Mouse (Mus musculus): Measurements from ENCODE around the gene Cbr3. TPM values are rescaled to one million over a fixed set of nuclear protein-coding genes. Genes with fewer than 3 reads are reported as not detected.

Gene Cbr3
- polyA plus RNA-seq, 1 experiment = 11.5 TPM

- no peak overlapping the region for H3ac ChIP-seq (ENCODE audit: control insufficient read depth, insufficient read length)
- H3K4me2 ChIP-seq (ENCODE audit: low read depth) = no peak overlapping the region
- H3K4me3 ChIP-seq = no peak overlapping the region
- H3K79me2 ChIP-seq (ENCODE audit: control insufficient read depth, insufficient read depth) = no peaks in the 10 kb centered on the region
- TF ChIP-seq TCF3 (IDR thresholded peaks at IDR 0.05; ENCODE audit: insufficient read length, low read depth) = no peak
- no peak for TF ChIP-seq MYOG (IDR thresholded peaks at IDR 0.05; ENCODE audit: control insufficient read depth in 1 of 3, insufficient read depth in 1 of 3, insufficient read length in 2 of 3, low read depth in 2 of 3)
- no peak for TF ChIP-seq TCF12 (IDR thresholded peaks at IDR 0.05; ENCODE audit: insufficient read depth, poor library complexity, severe bottlenecking)
- TF ChIP-seq REST (IDR thresholded peaks at IDR 0.05; ENCODE audit: insufficient read depth, insufficient read length) = no peak
- TF ChIP-seq E2F4 (IDR thresholded peaks at IDR 0.05; ENCODE audit: insufficient read depth) = no peak
- TF ChIP-seq POLR2AphosphoS2 (IDR thresholded peaks at IDR 0.05; ENCODE audit: insufficient read length, low read depth) = no peak
- no peak for TF ChIP-seq POLR2A (IDR thresholded peaks at IDR 0.05; ENCODE audit: insufficient read length, low read depth)
- TF ChIP-seq MYOD1 (IDR thresholded peaks at IDR 0.05; ENCODE audit: control insufficient read depth in 1 of 3, insufficient read length in 2 of 3, low read depth in 2 of 3) = no peak
- TF ChIP-seq CEBPB (IDR thresholded peaks at IDR 0.05; ENCODE audit: insufficient read depth, poor library complexity, severe bottlenecking) = no peak
- no peak for TF ChIP-seq MAX (IDR thresholded peaks at IDR 0.05; ENCODE audit: low read depth)
- TF ChIP-seq SRF (IDR thresholded peaks at IDR 0.05; ENCODE audit: control insufficient read depth, insufficient read length, low read depth) = no peak
- H3K36me3 ChIP-seq (ENCODE audit: control insufficient read depth, insufficient read depth) = no peaks in the 10 kb centered on the region
- H3K27me3 ChIP-seq (ENCODE audit: control insufficient read depth, insufficient read depth, insufficient read length) = no peaks in the 10 kb centered on the region
These were observed 32.8 kb downstream of the Cbr3 start for GRCm38 (mm10) chr16:93715826-93716225.

- Histone ChIP-seq H3ac (ENCODE audit: control insufficient read depth, insufficient read length) (no peak overlapping the region), H3K36me3 (ENCODE audit: control insufficient read depth, insufficient read depth) (no peaks in the 10 kb centered on the region), H3K4me3 (no peak overlapping the region), H3K4me2 (ENCODE audit: low read depth) (no peak overlapping the region), H3K27me3 (ENCODE audit: control insufficient read depth, insufficient read depth, insufficient read length) (no peaks in the 10 kb centered on the region), H3K79me2 (ENCODE audit: control insufficient read depth, insufficient read depth) (no peaks in the 10 kb centered on the region)
- TF ChIP-seq POLR2A (IDR thresholded peaks at IDR 0.05; ENCODE audit: insufficient read length, low read depth) = no peak
- peak in 1 of 3 experiments; percentile 20 for TF ChIP-seq MYOG (IDR thresholded peaks at IDR 0.05; ENCODE audit: control insufficient read depth in 1 of 3, insufficient read depth in 1 of 3, insufficient read length in 2 of 3, low read depth in 2 of 3)
- peak in 1 of 3 experiments; percentile 53 for TF ChIP-seq MYOD1 (IDR thresholded peaks at IDR 0.05; ENCODE audit: control insufficient read depth in 1 of 3, insufficient read length in 2 of 3, low read depth in 2 of 3)
- no peak for TF ChIP-seq USF1 (IDR thresholded peaks at IDR 0.05; ENCODE audit: low read depth)
These were observed 34.3 kb downstream of the Cbr3 start for GRCm38 (mm10) chr16:93717299-93717703.

- Histone ChIP-seq H3K27me3 (ENCODE audit: control insufficient read depth, insufficient read depth, insufficient read length) (no peaks in the 10 kb centered on the region), H3K4me3 (no peak overlapping the region), H3ac (ENCODE audit: control insufficient read depth, insufficient read length) (no peak overlapping the region), H3K4me2 (ENCODE audit: low read depth) (no peak overlapping the region), H3K36me3 (ENCODE audit: control insufficient read depth, insufficient read depth) (no peaks in the 10 kb centered on the region), H3K79me2 (ENCODE audit: control insufficient read depth, insufficient read depth) (no peaks in the 10 kb centered on the region)
- TF ChIP-seq USF1 (IDR thresholded peaks at IDR 0.05; ENCODE audit: low read depth) = no peak
- no peak for TF ChIP-seq POLR2A (IDR thresholded peaks at IDR 0.05; ENCODE audit: insufficient read length, low read depth)
- no peak for TF ChIP-seq TCF3 (IDR thresholded peaks at IDR 0.05; ENCODE audit: insufficient read length, low read depth)
- TF ChIP-seq TCF12 (IDR thresholded peaks at IDR 0.05; ENCODE audit: insufficient read depth, poor library complexity, severe bottlenecking) = no peak
- TF ChIP-seq MYOG (IDR thresholded peaks at IDR 0.05; ENCODE audit: control insufficient read depth in 1 of 3, insufficient read depth in 1 of 3, insufficient read length in 2 of 3, low read depth in 2 of 3) = no peak
- TF ChIP-seq SRF (IDR thresholded peaks at IDR 0.05; ENCODE audit: control insufficient read depth, insufficient read length, low read depth) = no peak
- no peak for TF ChIP-seq POLR2AphosphoS2 (IDR thresholded peaks at IDR 0.05; ENCODE audit: insufficient read length, low read depth)
- TF ChIP-seq MAX (IDR thresholded peaks at IDR 0.05; ENCODE audit: low read depth) = no peak
- no peak for TF ChIP-seq CEBPB (IDR thresholded peaks at IDR 0.05; ENCODE audit: insufficient read depth, poor library complexity, severe bottlenecking)
- no peak for TF ChIP-seq E2F4 (IDR thresholded peaks at IDR 0.05; ENCODE audit: insufficient read depth)
- TF ChIP-seq REST (IDR thresholded peaks at IDR 0.05; ENCODE audit: insufficient read depth, insufficient read length) = no peak
These were observed 38.8 kb downstream of the Cbr3 start for GRCm38 (mm10) chr16:93721771-93722170.

GRCm38 (mm10) chr16:93722476-93722875 lies 39.5 kb downstream of the Cbr3 start:
- Histone ChIP-seq H3K4me3 (no peak overlapping the region), H3K4me2 (ENCODE audit: low read depth) (no peak overlapping the region), H3K79me2 (ENCODE audit: control insufficient read depth, insufficient read depth) (no peaks in the 10 kb centered on the region), H3K27me3 (ENCODE audit: control insufficient read depth, insufficient read depth, insufficient read length) (no peaks in the 10 kb centered on the region), H3K36me3 (ENCODE audit: control insufficient read depth, insufficient read depth) (no peaks in the 10 kb centered on the region), H3ac (ENCODE audit: control insufficient read depth, insufficient read length) (no peak overlapping the region)
- no peak for TF ChIP-seq USF1 (IDR thresholded peaks at IDR 0.05; ENCODE audit: low read depth)
- TF ChIP-seq MYOD1 (IDR thresholded peaks at IDR 0.05; ENCODE audit: control insufficient read depth in 1 of 3, insufficient read length in 2 of 3, low read depth in 2 of 3) = peak in 1 of 3 experiments; percentile 27

GRCm38 (mm10) chr16:93725417-93726144 lies 42.6 kb downstream of the Cbr3 start:
- H3K36me3 ChIP-seq (ENCODE audit: control insufficient read depth, insufficient read depth) = no peaks in the 10 kb centered on the region
- no peak overlapping the region for H3ac ChIP-seq (ENCODE audit: control insufficient read depth, insufficient read length)
- H3K4me3 ChIP-seq = no peak overlapping the region
- TF ChIP-seq SRF (IDR thresholded peaks at IDR 0.05; ENCODE audit: control insufficient read depth, insufficient read length, low read depth) (no peak), POLR2A (IDR thresholded peaks at IDR 0.05; ENCODE audit: insufficient read length, low read depth) (no peak), MYOD1 (IDR thresholded peaks at IDR 0.05; ENCODE audit: control insufficient read depth in 1 of 3, insufficient read length in 2 of 3, low read depth in 2 of 3) (no peak), TCF3 (IDR thresholded peaks at IDR 0.05; ENCODE audit: insufficient read length, low read depth) (no peak), REST (IDR thresholded peaks at IDR 0.05; ENCODE audit: insufficient read depth, insufficient read length) (no peak)
- H3K4me2 ChIP-seq (ENCODE audit: low read depth) = no peak overlapping the region
- no peaks in the 10 kb centered on the region for H3K27me3 ChIP-seq (ENCODE audit: control insufficient read depth, insufficient read depth, insufficient read length)
- H3K79me2 ChIP-seq (ENCODE audit: control insufficient read depth, insufficient read depth) = no peaks in the 10 kb centered on the region

Measured in myocyte (in vitro differentiated cells).